Mouse (Mus musculus): ENCODE data around the gene Nmrk2.
A peak's percentile ranks its signal among the peaks of the same experiment; 100 is the strongest.
"Not testable (repeated sequence)": the region's sequence is repeated elsewhere in the genome, so short reads cannot be mapped to it uniquely, and the experiment has no call there.

The Nmrk2 gene

GRCm38 (mm10) chr10:81201807-81202758 is at the start of gene Nmrk2:
Gene Nmrk2 (minus strand): TSS chr10:81202051.
- no peak for DNase-seq (ENCODE audit: low spot score in 2 of 2)

GRCm38 (mm10) chr10:81249442-81249841 is 47.6 kb upstream of the Nmrk2 start:
- DNase-seq (ENCODE audit: low spot score in 2 of 2): no peak

GRCm38 (mm10) chr10:81247804-81248203 is 46.0 kb upstream of the Nmrk2 start:
- DNase-seq (ENCODE audit: low spot score in 2 of 2): no peak

DNA sequence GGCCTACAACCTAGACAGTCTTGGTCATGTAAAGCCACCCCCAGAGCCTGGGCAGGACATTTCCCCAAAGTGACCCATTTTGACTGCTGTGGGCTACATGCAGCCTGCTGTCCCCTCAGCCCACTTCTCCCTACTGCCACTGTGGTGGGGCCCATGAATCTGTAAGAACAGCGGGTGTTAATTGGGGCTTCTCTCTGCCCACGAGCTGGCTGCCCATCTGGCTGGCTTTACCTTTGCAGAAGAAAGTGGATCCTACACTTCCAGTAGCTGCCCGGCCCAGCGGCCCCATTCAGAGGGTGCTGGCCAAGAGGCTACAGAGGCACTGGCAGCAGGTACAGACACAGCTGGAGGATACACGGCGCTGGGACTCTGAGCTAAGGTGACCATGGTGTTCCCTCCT is 43.3 kb upstream of the Nmrk2 start:
- DNase-seq (ENCODE audit: low spot score in 2 of 2): no peak

GRCm38 (mm10) chr10:81244595-81244994 is 42.7 kb upstream of the Nmrk2 start:
- DNase-seq (ENCODE audit: low spot score in 2 of 2): peak; percentile 83 to 91

GRCm38 (mm10) chr10:81244146-81244545 is 42.3 kb upstream of the Nmrk2 start:
- DNase-seq (ENCODE audit: low spot score in 2 of 2): no peak

GRCm38 (mm10) chr10:81242021-81242420 is 40.2 kb upstream of the Nmrk2 start:
- no peak for DNase-seq (ENCODE audit: low spot score in 2 of 2)

- DNase-seq (ENCODE audit: low spot score in 2 of 2): peak in 1 of 2 experiments; percentile 67
These were observed 39.0 kb upstream of the Nmrk2 start for GRCm38 (mm10) chr10:81240876-81241275.

DNA sequence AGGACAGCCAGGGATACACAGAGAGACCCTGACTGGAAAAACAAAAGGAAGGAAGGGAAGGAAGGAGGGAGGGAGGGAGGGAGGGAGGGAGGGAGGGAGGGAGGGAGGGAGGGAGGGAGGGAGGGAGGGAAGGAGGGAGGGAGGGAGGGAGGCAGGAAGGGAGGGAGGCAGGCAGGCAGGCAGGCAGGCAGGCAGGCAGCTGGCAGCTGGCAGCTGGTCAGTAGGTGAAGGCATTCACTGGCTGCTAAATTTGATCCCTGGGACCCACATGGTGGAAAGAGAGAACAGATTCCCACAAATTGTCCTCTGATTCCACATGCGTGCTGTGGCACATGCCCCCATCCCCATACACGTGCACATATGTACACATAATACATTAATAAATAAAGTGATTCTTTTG is 36.8 kb upstream of the Nmrk2 start:
- no peak for DNase-seq (ENCODE audit: low spot score in 2 of 2)

DNA sequence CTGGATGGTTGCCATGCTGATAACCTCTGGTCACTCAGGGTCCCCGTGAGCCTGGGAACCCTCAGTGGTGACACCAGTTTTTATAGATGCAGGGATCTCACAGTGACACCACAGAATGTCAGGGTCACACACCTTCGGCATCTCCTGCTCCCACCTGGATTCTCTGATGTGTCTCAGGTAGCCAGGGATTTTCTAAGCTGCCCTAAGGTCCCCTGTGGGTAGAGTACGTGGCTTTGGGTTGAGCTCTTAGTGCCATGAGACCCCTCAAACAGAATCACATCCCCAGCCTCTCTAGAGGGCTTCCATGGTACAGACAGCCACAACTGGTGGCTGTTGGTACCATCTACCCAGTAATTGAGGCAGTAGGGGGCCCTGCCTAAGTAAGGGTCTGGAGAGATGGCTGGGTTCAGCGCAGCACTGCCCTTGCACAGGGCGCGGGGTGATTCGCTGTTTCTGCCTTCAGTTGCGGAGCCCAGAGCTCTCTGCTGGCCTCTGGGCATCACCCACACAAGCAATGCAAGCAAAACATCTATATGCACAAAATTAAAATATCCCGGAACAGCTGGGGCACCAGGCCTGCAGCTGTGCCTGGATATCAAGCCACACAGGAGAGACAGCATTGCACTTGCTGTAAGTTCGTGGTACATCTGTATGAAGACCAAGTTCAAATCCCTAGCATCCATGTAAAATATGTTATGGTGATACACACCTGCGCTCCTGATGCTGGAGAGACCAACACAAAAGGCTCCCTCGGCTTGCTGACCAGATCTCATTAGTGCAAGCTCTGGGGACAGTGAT is 34.8 kb upstream of the Nmrk2 start:
- DNase-seq (ENCODE audit: low spot score in 2 of 2): no peak

- no peak for DNase-seq (ENCODE audit: low spot score in 2 of 2)
These were observed 32.4 kb upstream of the Nmrk2 start for GRCm38 (mm10) chr10:81234206-81234605.

DNA sequence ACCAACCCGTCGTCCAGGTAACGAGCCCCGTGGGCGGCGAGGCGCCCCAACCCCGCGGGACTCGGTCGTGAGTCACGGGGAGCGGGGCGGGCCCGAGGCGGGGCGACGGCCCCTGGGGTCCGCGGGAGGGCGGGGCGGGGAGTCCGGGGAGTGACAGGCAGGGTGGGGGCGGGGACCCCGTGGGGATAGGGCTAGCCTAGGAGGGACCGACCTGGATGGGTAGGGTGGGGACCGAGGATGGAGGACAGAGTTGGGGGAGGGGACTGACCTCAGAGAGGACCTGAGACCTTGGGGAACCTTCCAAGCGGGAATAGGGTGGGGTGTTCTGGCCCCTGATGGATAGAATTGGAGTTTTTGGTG is 31.4 kb upstream of the Nmrk2 start:
- no peak for DNase-seq (ENCODE audit: low spot score in 2 of 2)

GRCm38 (mm10) chr10:81232580-81233225 is 30.9 kb upstream of the Nmrk2 start, which contains the start of gene Zfr2:
Gene Zfr2 (plus strand): TSS chr10:81233155.
- peak; percentile 82 to 86 for DNase-seq (ENCODE audit: low spot score in 2 of 2)

GRCm38 (mm10) chr10:81231436-81231835 is 29.6 kb upstream of the Nmrk2 start:
- DNase-seq (ENCODE audit: low spot score in 2 of 2): no peak

DNA sequence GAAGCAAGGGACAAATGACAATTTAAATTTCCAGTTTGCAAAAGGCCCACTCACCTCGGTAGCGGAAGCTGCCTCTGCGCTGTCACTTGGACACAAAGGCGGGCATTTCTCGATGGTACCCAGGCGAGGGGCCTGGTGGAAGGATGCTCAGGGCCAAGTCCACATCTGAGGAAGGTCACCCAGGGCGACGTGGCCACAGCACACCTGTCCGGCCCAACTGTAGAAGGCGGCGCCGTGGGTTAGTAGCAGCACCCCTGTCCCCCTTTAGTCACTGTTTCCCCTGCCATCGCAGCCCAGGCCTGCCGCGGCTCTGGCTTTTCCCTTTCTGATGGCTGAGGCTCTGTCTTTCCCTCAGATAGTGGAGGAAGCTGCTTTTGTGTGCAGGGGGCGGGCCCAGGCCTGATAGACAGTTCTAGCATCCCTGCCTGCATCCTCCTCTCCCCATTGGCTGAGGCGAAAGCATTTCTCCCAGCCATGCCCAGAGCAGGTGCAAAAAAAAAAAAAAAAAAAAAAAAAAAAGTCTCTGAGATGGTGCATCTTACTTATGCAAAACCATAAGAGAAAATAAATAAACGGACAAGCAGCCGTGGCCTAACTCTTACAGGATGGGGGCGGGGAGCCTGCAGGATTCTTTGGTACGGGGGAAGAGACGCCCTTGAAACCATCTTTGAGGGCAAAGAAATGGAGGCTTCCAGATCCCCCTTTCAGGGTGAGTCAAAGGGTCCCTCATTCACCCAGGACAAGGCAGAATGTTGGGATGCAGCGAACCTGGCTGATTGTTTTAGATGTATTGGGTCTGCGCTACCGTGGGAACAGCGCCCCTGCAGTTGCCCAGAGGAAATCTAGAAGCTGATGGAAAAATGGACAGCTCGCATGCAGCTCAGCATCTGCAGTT is 28.8 kb upstream of the Nmrk2 start, which contains the start of gene Atcay:
TSS of gene Atcay (minus strand) at position 396 of the 895 bp plus-strand sequence.
- peak in 1 of 2 experiments; percentile 65 for DNase-seq (ENCODE audit: low spot score in 2 of 2)

- no peak for DNase-seq (ENCODE audit: low spot score in 2 of 2)
These were observed 28.0 kb upstream of the Nmrk2 start for GRCm38 (mm10) chr10:81229735-81230437.

GRCm38 (mm10) chr10:81223731-81224130 is 21.9 kb upstream of the Nmrk2 start:
- DNase-seq (ENCODE audit: low spot score in 2 of 2): not testable (repeated sequence)

- no peak for DNase-seq (ENCODE audit: low spot score in 2 of 2)
These were observed 19.7 kb upstream of the Nmrk2 start for GRCm38 (mm10) chr10:81221402-81222015.

DNA sequence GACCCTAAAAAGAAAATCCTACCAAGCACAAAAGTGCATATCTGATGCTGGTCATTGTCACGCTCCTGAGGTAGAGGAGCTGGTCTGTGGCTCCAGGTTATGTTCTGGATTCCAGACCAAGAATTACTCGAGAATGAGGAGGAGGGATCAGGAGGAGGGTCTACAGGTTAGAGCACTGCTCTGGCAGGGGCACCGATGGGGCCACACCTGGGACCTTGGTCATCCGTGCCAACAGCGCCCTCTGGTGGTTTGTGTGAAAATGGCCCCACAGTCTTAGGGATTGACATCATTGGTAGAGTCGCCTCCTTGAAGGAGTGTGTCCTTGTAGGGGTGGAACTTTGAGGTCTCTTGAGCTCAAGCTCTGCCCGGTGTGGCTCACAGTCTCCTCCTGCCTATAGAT is 16.1 kb upstream of the Nmrk2 start:
- peak; percentile 49 to 68 for DNase-seq (ENCODE audit: low spot score in 2 of 2)

GRCm38 (mm10) chr10:81217267-81217666 is 15.4 kb upstream of the Nmrk2 start:
- not testable (repeated sequence) for DNase-seq (ENCODE audit: low spot score in 2 of 2)

All from cerebellum, postnatal 4 days (tissue).